Mouse (Mus musculus): Measurements from ENCODE around the gene Atp5g1. TPM values are rescaled to one million over a fixed set of nuclear protein-coding genes. Genes with fewer than 3 reads are reported as not detected.

Atp5g1 gene
- 96.5 to 132 TPM (median 104 TPM) in 4 replicates for total RNA-seq (2023; ENCODE audit: inconsistent age)

DNA sequence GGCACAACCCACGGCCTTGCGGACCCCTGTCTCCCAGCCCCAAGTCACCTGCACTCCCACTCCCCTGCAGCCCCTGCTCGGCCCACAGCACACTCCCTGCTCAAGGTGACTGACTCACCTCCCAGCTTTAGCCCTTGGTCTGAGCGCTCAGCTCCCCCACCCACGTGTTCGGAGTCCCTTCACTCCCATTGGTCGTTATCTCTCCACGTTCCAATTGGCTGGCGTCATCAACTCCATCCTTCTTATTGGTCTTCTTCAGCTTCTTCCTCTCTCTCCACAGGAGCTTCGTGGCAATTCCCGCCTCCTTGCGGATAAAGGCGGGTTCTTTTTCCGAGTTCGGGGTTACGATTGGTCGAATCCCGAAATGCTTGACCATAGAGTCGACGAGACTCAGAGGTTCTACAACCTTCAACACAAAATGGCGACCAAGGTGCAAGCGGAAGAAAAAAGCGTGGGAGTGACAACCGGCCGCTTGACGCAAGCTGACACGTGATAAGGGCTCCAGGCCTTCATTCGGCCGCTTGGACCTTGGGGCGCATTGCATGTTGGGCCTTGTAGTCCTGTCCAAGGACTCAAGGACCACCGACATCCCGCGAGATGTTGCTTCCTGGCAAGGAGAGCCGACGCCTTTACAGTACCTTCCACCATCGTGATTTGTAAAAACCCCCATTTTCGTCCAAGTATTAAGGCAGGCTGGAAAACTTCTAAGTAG is at the start of gene Atp5g1:
Gene Atp5g1 (minus strand): TSS at position 162 of the 712 bp plus-strand sequence.

DNA sequence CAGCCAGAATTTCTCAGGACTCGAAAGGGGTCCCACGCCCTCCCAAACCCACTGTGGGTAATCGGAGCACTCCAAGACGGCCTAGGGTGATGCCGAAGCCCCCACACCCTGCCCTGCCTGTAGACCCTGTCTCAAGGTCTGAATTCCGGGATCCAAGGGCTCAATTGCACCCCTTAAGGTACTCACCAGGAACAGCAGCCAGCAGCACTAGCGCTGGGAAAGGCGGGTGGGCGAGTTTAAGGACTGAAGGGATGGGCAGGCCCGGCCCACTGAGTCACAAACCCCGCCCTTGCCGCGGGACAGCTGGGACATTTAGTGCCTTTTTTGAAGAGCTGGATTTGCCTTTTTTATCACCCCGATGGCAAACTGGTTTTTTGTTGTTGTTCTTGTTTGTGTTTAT is 36.3 kb upstream of the Atp5g1 start, which contains the start of gene Calcoco2:
Gene Calcoco2 (minus strand): TSS at position 214 of the 400 bp plus-strand sequence.

DNA sequence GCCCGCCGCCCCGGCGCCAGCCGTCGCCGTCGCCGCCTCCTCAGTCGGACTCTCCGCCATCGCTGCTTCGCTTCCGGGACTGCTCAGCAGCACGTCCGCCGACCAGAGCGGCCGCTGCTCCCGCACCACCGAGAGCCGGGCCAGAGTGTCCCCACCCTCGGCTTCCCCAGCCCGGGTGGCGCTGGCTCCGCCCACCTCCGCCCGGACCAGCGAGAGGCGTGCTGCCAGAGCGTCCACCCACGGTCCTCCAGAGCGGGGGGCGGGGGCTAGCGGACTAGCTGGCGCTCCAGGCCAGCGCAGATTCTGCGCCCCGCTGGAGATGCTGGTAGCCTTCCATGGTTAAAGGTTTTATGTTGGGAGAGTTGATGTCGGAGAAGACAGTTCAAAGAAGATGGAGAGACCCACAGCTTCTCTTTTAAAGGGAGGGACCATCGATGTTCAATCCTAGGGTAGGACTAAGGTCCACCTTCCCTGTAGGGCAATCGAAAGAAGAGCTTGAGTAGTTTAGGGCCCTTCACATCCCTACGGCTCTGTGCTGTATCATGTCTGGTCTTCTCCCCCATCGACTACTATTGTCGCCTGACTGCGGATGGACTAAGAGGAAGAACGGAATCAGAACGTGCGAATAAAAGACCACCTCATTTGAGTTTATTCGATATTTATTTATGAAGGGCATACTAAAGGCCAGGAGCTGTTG is 10.1 kb downstream of the Atp5g1 start, which contains the start of gene Ube2z:
Gene Ube2z (minus strand): TSS at position 174 of the 697 bp plus-strand sequence.

DNA sequence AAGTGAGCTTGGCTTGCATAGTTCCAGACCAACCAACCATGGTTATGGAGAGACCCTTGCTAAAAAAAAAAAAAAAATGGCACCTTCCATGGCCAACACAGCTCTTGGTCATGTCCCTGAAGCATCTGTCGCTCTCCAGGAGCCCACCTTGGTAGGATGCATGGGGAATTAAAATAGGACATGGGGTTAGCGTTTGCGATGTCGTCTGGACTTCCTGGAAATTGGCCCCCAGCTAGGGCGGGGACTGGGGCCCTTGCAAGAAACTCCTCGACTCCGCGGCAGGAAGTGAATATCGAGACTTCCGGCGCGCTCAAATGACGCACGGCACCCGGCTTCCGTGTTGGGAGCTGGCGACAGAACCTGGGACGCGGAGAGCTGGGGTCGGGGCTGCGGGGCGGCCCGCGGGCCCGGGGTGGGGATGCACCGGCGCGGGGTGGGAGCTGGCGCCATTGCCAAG is 40.8 kb downstream of the Atp5g1 start, which contains the start of gene Snf8:
Gene Snf8 (plus strand): TSS at position 290 of the 457 bp plus-strand sequence.

Other genes with a start within 250 kb of the Atp5g1 start
- 54.2 to 69.8 TPM (median 60.7 TPM) in 4 replicates for gene Gngt2, start 238.5 kb downstream of the Atp5g1 start, total RNA-seq (2023; ENCODE audit: inconsistent age)
- gene Abi3, start 233.2 kb downstream of the Atp5g1 start, total RNA-seq (2023; ENCODE audit: inconsistent age), result 78.5 to 94.6 TPM (median 87.2 TPM) in 4 replicates
- gene B4galnt2, start 160.8 kb downstream of the Atp5g1 start, total RNA-seq (2023; ENCODE audit: inconsistent age), result 0.90 to 1.3 TPM (median 1.2 TPM) in 3 of 4 replicates, not detected in the other
- gene Igf2bp1, start 69.7 kb downstream of the Atp5g1 start, total RNA-seq (2023; ENCODE audit: inconsistent age), result not detected in 4 replicates
- gene Gip, start 51.1 kb downstream of the Atp5g1 start, total RNA-seq (2023; ENCODE audit: inconsistent age), result not detected in 4 replicates
- gene Snf8, start 40.8 kb downstream of the Atp5g1 start, total RNA-seq (2023; ENCODE audit: inconsistent age), result 56.9 to 67.6 TPM (median 63.2 TPM) in 4 replicates
- 48.9 to 53.1 TPM (median 49.5 TPM) in 4 replicates for gene Ube2z, start 10.3 kb downstream of the Atp5g1 start, total RNA-seq (2023; ENCODE audit: inconsistent age)
- not detected in 4 replicates for gene Calcoco2, start 36.3 kb upstream of the Atp5g1 start, total RNA-seq (2023; ENCODE audit: inconsistent age)
- gene Ttll6, start 58.1 kb upstream of the Atp5g1 start, total RNA-seq (2023; ENCODE audit: inconsistent age), result not detected in 4 replicates
- not detected in 4 replicates for gene Hoxb13, start 118.6 kb upstream of the Atp5g1 start, total RNA-seq (2023; ENCODE audit: inconsistent age)
- not detected in 4 replicates for gene Hoxb9, start 195.8 kb upstream of the Atp5g1 start, total RNA-seq (2023; ENCODE audit: inconsistent age)
- gene Hoxb8, start 206.2 kb upstream of the Atp5g1 start, total RNA-seq (2023; ENCODE audit: inconsistent age), result not detected in 4 replicates
- not detected in 4 replicates for gene Hoxb7, start 211.0 kb upstream of the Atp5g1 start, total RNA-seq (2023; ENCODE audit: inconsistent age)
- gene Hoxb6, start 216.8 kb upstream of the Atp5g1 start, total RNA-seq (2023; ENCODE audit: inconsistent age), result not detected in 4 replicates
- gene Hoxb5, start 227.7 kb upstream of the Atp5g1 start, total RNA-seq (2023; ENCODE audit: inconsistent age), result not detected in 4 replicates
- gene Hoxb4, start 242.6 kb upstream of the Atp5g1 start, total RNA-seq (2023; ENCODE audit: inconsistent age), result 1.6 to 2.9 TPM (median 2.5 TPM) in 4 replicates
- gene Hoxb3, start 247.7 kb upstream of the Atp5g1 start, total RNA-seq (2023; ENCODE audit: inconsistent age), result 0.26 to 0.36 TPM in 2 of 4 replicates, not detected in the others

All from B cell, adult (primary cell).